19 mouse cellular contexts compared by ENCODE assay signal in the genomic region with DNA sequence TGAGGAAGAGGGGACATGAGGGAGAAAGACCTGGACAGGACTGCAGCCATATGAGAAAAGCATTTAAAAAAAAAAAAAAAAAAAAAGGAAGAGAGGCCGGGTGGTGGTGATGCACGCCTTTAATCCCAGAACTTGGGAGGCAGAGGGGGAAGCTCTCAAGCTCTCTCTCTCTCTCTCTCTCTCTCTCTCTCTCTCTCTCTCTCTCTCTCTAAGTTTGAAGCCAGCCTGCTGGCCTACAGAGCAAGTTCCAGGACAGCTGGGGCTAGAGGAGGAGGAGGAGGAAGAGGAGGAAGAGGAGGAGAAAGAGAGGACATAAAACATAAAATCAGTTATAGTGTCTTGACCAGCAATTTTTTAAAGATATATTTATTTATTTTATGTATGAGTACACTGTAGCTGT. TPM values are rescaled to one million over a fixed set of nuclear protein-coding genes. Genes with fewer than 3 reads are reported as not detected.
DNase-seq lines count a peak whose midpoint lies in the region; ATAC-seq and TF ChIP-seq lines count a peak whose summit lies in the region.
"Had no signal": no experiment of that assay in that cellular context is flagged by ENCODE, and none has a peak within 500 bp of the region (broad histone marks: within the 10 kb centered on the region; RNA-seq: fewer than 3 reads in every experiment).

No protein-coding gene starts in this region.

- no peak for TF ChIP-seq RAD21 in MEL (IDR thresholded peaks at IDR 0.05; ENCODE audit: low read depth, low read length)

- no peak for ATAC-seq in hindbrain, embryonic 16.5 days
- ATAC-seq: activated CD4-positive, CD25-positive, alpha-beta regulatory T cell, adult 4 months; CD4-positive, CD25-positive, alpha-beta regulatory T cell, adult 4 months; Patski had no signal

- no peak overlapping the region for H3K9ac ChIP-seq in MEL (ENCODE audit: control insufficient read depth, low read depth, low read length, poor library complexity, severe bottlenecking)
- H3K9ac ChIP-seq in hindbrain, embryonic 16.5 days (ENCODE audit: low read depth, low read length): no peak overlapping the region

- peaks cover 3% of the 10 kb centered on the region for H3K79me2 ChIP-seq in MEL (ENCODE audit: control insufficient read depth, insufficient read depth, low read length, poor library complexity)

- no peak for TF ChIP-seq CTCF in MEL (IDR thresholded peaks at IDR 0.05 in 2 of 3, conservative IDR thresholded peaks at IDR 0.05 in 1 of 3; ENCODE audit: control insufficient read depth in 1 of 3, insufficient read depth in 1 of 3, low read depth in 2 of 3, low read length in 3 of 3, poor library complexity in 1 of 3, severe bottlenecking in 1 of 3)

- H3K27me3 ChIP-seq in MEL (ENCODE audit: control insufficient read depth in 1 of 2, insufficient read depth in 2 of 2, low read length in 2 of 2): no peaks in the 10 kb centered on the region
- no peaks in the 10 kb centered on the region for H3K27me3 ChIP-seq in hindbrain, embryonic 16.5 days (replicated peaks; ENCODE audit: control insufficient read depth, insufficient read depth, low read length)
- H3K27me3 ChIP-seq: CH12.LX, Patski had no signal

- peaks cover 9 to 20% of the 10 kb centered on the region in 2 experiments for H3K4me1 ChIP-seq in MEL (ENCODE audit: control insufficient read depth in 1 of 2, insufficient read depth in 2 of 2, low read length in 2 of 2)
- peaks cover 4% of the 10 kb centered on the region for H3K4me1 ChIP-seq in hindbrain, embryonic 16.5 days (ENCODE audit: control insufficient read depth, insufficient read depth, low read depth, low read length)

- H3K4me3 ChIP-seq in MEL (ENCODE audit: control insufficient read depth in 1 of 2, insufficient read depth in 1 of 2, low read depth in 2 of 2, low read length in 2 of 2): no peak overlapping the region
- no peak overlapping the region for H3K4me3 ChIP-seq in hindbrain, embryonic 16.5 days (ENCODE audit: low read length)

- peaks cover 0 to 13% of the 10 kb centered on the region in 2 experiments; a peak in 2 of 4 replicates for H3K36me3 ChIP-seq in MEL (ENCODE audit: control insufficient read depth in 1 of 2, insufficient read depth in 2 of 2, low read length in 2 of 2)
- no peaks in the 10 kb centered on the region for H3K36me3 ChIP-seq in hindbrain, embryonic 16.5 days (ENCODE audit: control insufficient read depth, insufficient read depth, low read length)
- H3K36me3 ChIP-seq: G1E had no signal

- no peak for DNase-seq in MEL (ENCODE audit: low read depth, low spot score)
- DNase-seq: adrenal gland, adult 2 months; adrenal gland, adult 8-10 months; adrenal gland, postnatal 10 days; adrenal gland, postnatal 14 days; adrenal gland, postnatal 25 days; adrenal gland, postnatal 36 days; B cell, adult 2 months; cerebellum, adult 11 months; cerebellum, adult 11-12 months; cerebellum, adult 18-20 months; cerebellum, adult 2 months; cerebellum, adult 8-10 months had no signal

- H3K27ac ChIP-seq in MEL (ENCODE audit: control insufficient read depth, low read depth, low read length): no peak overlapping the region
- no peak overlapping the region for H3K27ac ChIP-seq in hindbrain, embryonic 16.5 days (ENCODE audit: low read depth, low read length)

- TF ChIP-seq EP300 in MEL (IDR thresholded peaks at IDR 0.05; ENCODE audit: low read depth in 1 of 2, low read length in 2 of 2): no peak

- H3K9me3 ChIP-seq in MEL (replicated peaks; ENCODE audit: insufficient read depth, low read length): no peaks in the 10 kb centered on the region
- H3K9me3 ChIP-seq in hindbrain, embryonic 16.5 days (ENCODE audit: control insufficient read depth, low read length): no peaks in the 10 kb centered on the region

- H3K4me2 ChIP-seq in hindbrain, embryonic 16.5 days (ENCODE audit: low read length): no peak overlapping the region

- WGBS in hindbrain, embryonic 16.5 days: 56% methylated on average over 1 of the region's 2 CpGs

- no peak for TF ChIP-seq POLR2A in MEL (IDR thresholded peaks at IDR 0.05; ENCODE audit: control insufficient read depth in 1 of 2, insufficient read depth in 1 of 2, low read depth in 1 of 2, low read length in 2 of 2, poor library complexity in 1 of 2)

TF ChIP-seq in MEL, 35 proteins besides CTCF, POLR2A, EP300 and RAD21:
- TF ChIP-seq JUND (IDR thresholded peaks at IDR 0.05; ENCODE audit: low read depth, low read length): peak; percentile 92
- TF ChIP-seq ZNF384 (IDR thresholded peaks at IDR 0.05; ENCODE audit: low read depth, low read length): peak; percentile 80
- no peak for TF ChIP-seq ZKSCAN1 (IDR thresholded peaks at IDR 0.05; ENCODE audit: low read depth, low read length)

RNA-seq across cellular contexts. Expression of a gene that starts 4.8 kb away (rescaled TPM):
- 135 and 143 TPM in 2 replicates for total RNA-seq in MEL (2012; rRNA removed)
- 100 to 1,000 TPM in 1 of 2 experiments, not detected in 1; 337 TPM for polyA plus RNA-seq in MEL (2012; ENCODE audit: insufficient read depth in 1 of 2, insufficient read length in 2 of 2, low read depth in 1 of 2, low replicate concordance in 2 of 2, missing spikeins in 1 of 2)
- 51.1 and 53.7 TPM in 2 replicates for polyA plus RNA-seq in hindbrain, embryonic 16.5 days (2015; fragmentation: Nextera tagmentation; extraction: Ambion mirVana)

RNA-seq across cellular contexts. Expression of a gene that starts 22.2 kb away (rescaled TPM):
- 0.12 and 0.16 TPM in 2 replicates for total RNA-seq in MEL (2012; rRNA removed)
- under 1 TPM in 1 of 2 experiments, not detected in 1; 0.25 TPM for polyA plus RNA-seq in MEL (2012; ENCODE audit: insufficient read depth in 1 of 2, insufficient read length in 2 of 2, low read depth in 1 of 2, low replicate concordance in 2 of 2, missing spikeins in 1 of 2)
- 0.10 TPM in 1 of 2 replicates, not detected in the other for polyA plus RNA-seq in hindbrain, embryonic 16.5 days (2015; fragmentation: Nextera tagmentation; extraction: Ambion mirVana)
- polyA plus RNA-seq: activated CD4-positive, CD25-positive, alpha-beta regulatory T cell, adult 4 months; adrenal gland, adult 2 months; CD4-positive, CD25-positive, alpha-beta regulatory T cell, adult 4 months; G1E had no signal

RNA-seq across cellular contexts. Expression of a gene that starts 53.9 kb away (rescaled TPM):
- total RNA-seq in MEL (2012; rRNA removed): 378 and 391 TPM in 2 replicates
- polyA plus RNA-seq in MEL (2012; ENCODE audit: insufficient read depth in 1 of 2, insufficient read length in 2 of 2, low read depth in 1 of 2, low replicate concordance in 2 of 2, missing spikeins in 1 of 2): 100 to 1,000 TPM in 1 of 2 experiments, not detected in 1; 346 TPM
- 104 and 108 TPM in 2 replicates for polyA plus RNA-seq in hindbrain, embryonic 16.5 days (2015; fragmentation: Nextera tagmentation; extraction: Ambion mirVana)

RNA-seq across cellular contexts. Expression of a gene that starts 54.1 kb away (rescaled TPM):
- 623 and 706 TPM in 2 replicates for total RNA-seq in MEL (2012; rRNA removed)
- 100 to 1,000 TPM; 309 to 815 TPM for polyA plus RNA-seq in MEL (2012; ENCODE audit: insufficient read depth in 1 of 2, insufficient read length in 2 of 2, low read depth in 1 of 2, low replicate concordance in 2 of 2, missing spikeins in 1 of 2)
- 249 and 250 TPM in 2 replicates for polyA plus RNA-seq in hindbrain, embryonic 16.5 days (2015; fragmentation: Nextera tagmentation; extraction: Ambion mirVana)
